Mouse (Mus musculus): ENCODE results near the gene Lrrc7. TPM values are rescaled to one million over a fixed set of nuclear protein-coding genes. Genes with fewer than 3 reads are reported as not detected.
A peak's percentile ranks its signal among the peaks of the same experiment; 100 is the strongest.

The Lrrc7 gene
- polyA plus RNA-seq, 1 experiment from 2014 or later: 0.41 TPM

DNA sequence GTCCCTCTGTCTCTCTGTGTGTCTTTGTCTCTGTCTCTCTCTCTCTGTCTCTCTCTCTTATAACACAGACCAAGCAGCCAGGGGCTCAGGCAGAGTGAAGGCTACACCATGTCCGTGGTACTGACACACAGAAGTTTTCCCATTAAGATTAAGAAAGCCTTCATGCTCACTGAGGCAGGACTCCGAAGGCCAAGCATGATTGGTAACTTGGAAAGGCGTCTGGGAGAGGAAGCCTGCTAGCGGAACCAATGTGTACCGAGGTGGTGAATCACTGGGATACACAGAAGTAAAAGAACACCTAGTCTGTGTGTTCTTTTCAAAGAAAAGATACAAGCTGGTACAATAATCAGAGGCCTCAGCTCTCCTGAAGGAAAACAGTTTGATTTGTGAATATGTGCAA is 484.2 kb downstream of the Lrrc7 start:
- Histone ChIP-seq H3K27me3 (ENCODE audit: control insufficient read depth, insufficient read depth, low read length) (no peaks in the 10 kb centered on the region), H3K4me1 (replicated peaks; ENCODE audit: control insufficient read depth, insufficient read depth) (no peaks in the 10 kb centered on the region), H3K36me3 (ENCODE audit: control insufficient read depth, insufficient read depth, low read length) (no peaks in the 10 kb centered on the region), H3K4me2 (replicated peaks; ENCODE audit: low read depth) (no peak overlapping the region), H3K4me3 (ENCODE audit: low read depth, low read length) (no peak overlapping the region), H3K9ac (ENCODE audit: low read length) (no peak overlapping the region), H3K9me3 (ENCODE audit: control insufficient read depth, low read length) (no peaks in the 10 kb centered on the region), H3K27ac (replicated peaks) (no peak overlapping the region)
- 68% methylated on average over 5 of the region's 5 CpGs for WGBS
- TF ChIP-seq CTCF (IDR thresholded peaks at IDR 0.05; ENCODE audit: low read depth) (no peak), EP300 (optimal IDR thresholded peaks at IDR 0.05) (no peak)
- DNase-seq (ENCODE audit: low spot score): no peak
- ATAC-seq (ENCODE audit: low FRiP score, low TSS enrichment): no peak

GRCm38 (mm10) chr3:158077380-158077772 is 484.6 kb downstream of the Lrrc7 start:
- DNase-seq (ENCODE audit: low spot score): no peak
- H3K4me1 ChIP-seq (replicated peaks; ENCODE audit: control insufficient read depth, insufficient read depth): no peaks in the 10 kb centered on the region
- H3K36me3 ChIP-seq (ENCODE audit: control insufficient read depth, insufficient read depth, low read length): no peaks in the 10 kb centered on the region
- ATAC-seq (ENCODE audit: low FRiP score, low TSS enrichment): no peak
- TF ChIP-seq CTCF (IDR thresholded peaks at IDR 0.05; ENCODE audit: low read depth) (no peak), EP300 (optimal IDR thresholded peaks at IDR 0.05) (no peak)
- H3K27me3 ChIP-seq (ENCODE audit: control insufficient read depth, insufficient read depth, low read length): no peaks in the 10 kb centered on the region
- H3K9ac ChIP-seq (ENCODE audit: low read length): no peak overlapping the region
- H3K4me2 ChIP-seq (replicated peaks; ENCODE audit: low read depth): no peak overlapping the region
- WGBS: 57% methylated on average over 1 of the region's 1 CpGs
- H3K27ac ChIP-seq (replicated peaks): no peak overlapping the region
- H3K4me3 ChIP-seq (ENCODE audit: low read depth, low read length): no peak overlapping the region
- no peaks in the 10 kb centered on the region for H3K9me3 ChIP-seq (ENCODE audit: control insufficient read depth, low read length)

GRCm38 (mm10) chr3:158076685-158077379 is 485.2 kb downstream of the Lrrc7 start:
- 50% methylated on average over 4 of the region's 4 CpGs for WGBS
- H3K36me3 ChIP-seq (ENCODE audit: control insufficient read depth, insufficient read depth, low read length): no peaks in the 10 kb centered on the region
- ATAC-seq (ENCODE audit: low FRiP score, low TSS enrichment) (no peak), DNase-seq (ENCODE audit: low spot score) (no peak)
- no peak overlapping the region for H3K4me3 ChIP-seq (ENCODE audit: low read depth, low read length)
- H3K4me1 ChIP-seq (replicated peaks; ENCODE audit: control insufficient read depth, insufficient read depth): no peaks in the 10 kb centered on the region
- no peaks in the 10 kb centered on the region for H3K27me3 ChIP-seq (ENCODE audit: control insufficient read depth, insufficient read depth, low read length)
- no peak overlapping the region for H3K4me2 ChIP-seq (replicated peaks; ENCODE audit: low read depth)
- no peak overlapping the region for H3K9ac ChIP-seq (ENCODE audit: low read length)
- no peaks in the 10 kb centered on the region for H3K9me3 ChIP-seq (ENCODE audit: control insufficient read depth, low read length)
- TF ChIP-seq CTCF (IDR thresholded peaks at IDR 0.05; ENCODE audit: low read depth): peak; percentile 77
- no peak for TF ChIP-seq EP300 (optimal IDR thresholded peaks at IDR 0.05)
- no peak overlapping the region for H3K27ac ChIP-seq (replicated peaks)

GRCm38 (mm10) chr3:158075004-158075403 is 487.0 kb downstream of the Lrrc7 start:
- 72% methylated on average over 2 of the region's 2 CpGs for WGBS
- no peak overlapping the region for H3K9ac ChIP-seq (ENCODE audit: low read length)
- H3K27ac ChIP-seq (replicated peaks): no peak overlapping the region
- ATAC-seq (ENCODE audit: low FRiP score, low TSS enrichment): no peak
- no peaks in the 10 kb centered on the region for H3K9me3 ChIP-seq (ENCODE audit: control insufficient read depth, low read length)
- TF ChIP-seq EP300 (optimal IDR thresholded peaks at IDR 0.05) (no peak), CTCF (IDR thresholded peaks at IDR 0.05; ENCODE audit: low read depth) (no peak)
- H3K4me2 ChIP-seq (replicated peaks; ENCODE audit: low read depth): no peak overlapping the region
- H3K4me1 ChIP-seq (replicated peaks; ENCODE audit: control insufficient read depth, insufficient read depth): no peaks in the 10 kb centered on the region
- H3K27me3 ChIP-seq (ENCODE audit: control insufficient read depth, insufficient read depth, low read length): no peaks in the 10 kb centered on the region
- no peak overlapping the region for H3K4me3 ChIP-seq (ENCODE audit: low read depth, low read length)
- no peak for DNase-seq (ENCODE audit: low spot score)
- H3K36me3 ChIP-seq (ENCODE audit: control insufficient read depth, insufficient read depth, low read length): no peaks in the 10 kb centered on the region

- H3K4me3 ChIP-seq (ENCODE audit: low read depth, low read length): no peak overlapping the region
- H3K9me3 ChIP-seq (ENCODE audit: control insufficient read depth, low read length): no peaks in the 10 kb centered on the region
- H3K27ac ChIP-seq (replicated peaks): no peak overlapping the region
- no peak overlapping the region for H3K9ac ChIP-seq (ENCODE audit: low read length)
- ATAC-seq (ENCODE audit: low FRiP score, low TSS enrichment) (no peak), DNase-seq (ENCODE audit: low spot score) (no peak)
- 35% methylated on average over 9 of the region's 9 CpGs for WGBS
- TF ChIP-seq EP300 (optimal IDR thresholded peaks at IDR 0.05) (no peak), CTCF (IDR thresholded peaks at IDR 0.05; ENCODE audit: low read depth) (no peak)
- no peak overlapping the region for H3K4me2 ChIP-seq (replicated peaks; ENCODE audit: low read depth)
- H3K27me3 ChIP-seq (ENCODE audit: control insufficient read depth, insufficient read depth, low read length): no peaks in the 10 kb centered on the region
- no peaks in the 10 kb centered on the region for H3K36me3 ChIP-seq (ENCODE audit: control insufficient read depth, insufficient read depth, low read length)
- no peaks in the 10 kb centered on the region for H3K4me1 ChIP-seq (replicated peaks; ENCODE audit: control insufficient read depth, insufficient read depth)
Measured at GRCm38 (mm10) chr3:158068613-158069263, 493.3 kb downstream of the Lrrc7 start.

- DNase-seq (ENCODE audit: low spot score): no peak
Measured at GRCm38 (mm10) chr3:158067916-158068315, 494.1 kb downstream of the Lrrc7 start.

More at GRCm38 (mm10) chr3:158067916-158068315, 494.1 kb downstream of the Lrrc7 start:
- Histone ChIP-seq H3K4me2 (replicated peaks; ENCODE audit: low read depth) (no peak overlapping the region), H3K4me1 (replicated peaks; ENCODE audit: control insufficient read depth, insufficient read depth) (no peaks in the 10 kb centered on the region), H3K4me3 (ENCODE audit: low read depth, low read length) (no peak overlapping the region), H3K27ac (replicated peaks) (no peak overlapping the region), H3K36me3 (ENCODE audit: control insufficient read depth, insufficient read depth, low read length) (no peaks in the 10 kb centered on the region), H3K27me3 (ENCODE audit: control insufficient read depth, insufficient read depth, low read length) (no peaks in the 10 kb centered on the region), H3K9me3 (ENCODE audit: control insufficient read depth, low read length) (no peaks in the 10 kb centered on the region), H3K9ac (ENCODE audit: low read length) (no peak overlapping the region)
- TF ChIP-seq CTCF (IDR thresholded peaks at IDR 0.05; ENCODE audit: low read depth) (no peak), EP300 (optimal IDR thresholded peaks at IDR 0.05) (no peak)
- 62% methylated on average over 7 of the region's 7 CpGs for WGBS
- ATAC-seq (ENCODE audit: low FRiP score, low TSS enrichment): no peak
